Mouse (Mus musculus) limb, embryonic 14.5 days (tissue): ENCODE results near the gene Pim3. TPM values are rescaled to one million over a fixed set of nuclear protein-coding genes. Genes with fewer than 3 reads are reported as not detected.

ENCODE experiments used
- ATAC-seq: fragments of 200-750 bp; cut with Nextera tagmentation; 2 replicates; pipeline ENCODE4 v1.8.0; 2017; ENCODE audit warnings: low read depth, moderate number of reproducible peaks, moderate TSS enrichment; ENCODE audit not compliant: low FRiP score
- DNase-seq: peaks from one replicate; pipeline ENCODE4 v3.0.0-alpha.2; 2015; ENCODE audit warnings: low spot score
- H3K27ac ChIP-seq: fragments of 300-500 bp; sonication (generic); replicated peaks from 2 replicates; pipeline ENCODE4 v1.5.1; 2014; ENCODE audit warnings: low read depth, mild to moderate bottlenecking, low read length, moderate library complexity, mixed read lengths
- H3K27me3 ChIP-seq: fragments of 300-500 bp; sonication (generic); 2 replicates; pipeline ENCODE4 v1.6.1; 2014; ENCODE audit warnings: low read length, mixed read lengths; ENCODE audit not compliant: control insufficient read depth, insufficient read depth
- H3K36me3 ChIP-seq: fragments of 300-500 bp; sonication (generic); 2 replicates; pipeline ENCODE4 v1.6.1; 2014; ENCODE audit warnings: mild to moderate bottlenecking, low read length, moderate library complexity, mixed read lengths; ENCODE audit not compliant: control insufficient read depth, insufficient read depth
- H3K4me1 ChIP-seq: fragments of 300-500 bp; sonication (generic); 2 replicates; pipeline ENCODE4 v1.6.1; 2014; ENCODE audit warnings: antibody characterized with exemption, low read length, mixed read lengths; ENCODE audit not compliant: control insufficient read depth, insufficient read depth
- H3K4me2 ChIP-seq: fragments of 300-500 bp; sonication (generic); replicated peaks from 2 replicates; pipeline ENCODE4 v1.6.1; 2014; ENCODE audit warnings: low read depth, mild to moderate bottlenecking, low read length, moderate library complexity; ENCODE audit not compliant: severe bottlenecking
- H3K4me3 ChIP-seq: fragments of 300-500 bp; sonication (generic); replicated peaks from 2 replicates; pipeline ENCODE4 v1.5.1; 2014; ENCODE audit warnings: low read length
- H3K9ac ChIP-seq: fragments of 300-500 bp; sonication (generic); 2 replicates; pipeline ENCODE4 v1.6.1; 2014; ENCODE audit warnings: mild to moderate bottlenecking, low read depth, low read length, moderate library complexity; ENCODE audit not compliant: severe bottlenecking
- H3K9me3 ChIP-seq: fragments of 300-500 bp; sonication (generic); 2 replicates; pipeline ENCODE4 v1.6.1; 2016; ENCODE audit warnings: low read length; ENCODE audit not compliant: control insufficient read depth
- POLR2A ChIP-seq: fragments of 200-500 bp; IDR thresholded peaks from 2 replicates; pipeline ENCODE4 v1.8.0; 2012; ENCODE audit warnings: inconsistent platforms, mild to moderate bottlenecking, moderate library complexity, borderline replicate concordance; ENCODE audit not compliant: insufficient read depth, insufficient read length; ENCODE audit errors: extremely low read depth
- WGBS: fragments of 180-500 bp; shearing (Covaris S2); extraction: QIAGEN DNeasy Blood & Tissue Kit; methylation state at CpG from one replicate; pipeline ENCODE4 v1.1.7; 2014; 5-methylcytosine and 5-hydroxymethylcytosine counted together
- polyA plus RNA-seq, 2 experiments: library from polyadenylated mRNA; depleted of rRNA in 1 of 2; stranded (reverse) in 1 of 2; unstranded in 1 of 2; fragments of >200 nt; fragmentation: Nextera tagmentation in 1 of 2; extraction: Ambion mirVana in 1 of 2; gene quantifications; 2 replicates each; pipeline versions ENCODE4 v1.2.1 to v1.2.3; 2012 to 2014

Pim3 gene
- polyA plus RNA-seq, 2 experiments, result 15.2 to 38.1 TPM

GRCm38 (mm10) chr15:88892252-88892651 lies 30.3 kb downstream of the Pim3 start:
- Histone ChIP-seq H3K27me3 (no peaks in the 10 kb centered on the region), H3K9ac (no peak overlapping the region), H3K27ac (no peak overlapping the region), H3K9me3 (no peaks in the 10 kb centered on the region), H3K4me3 (no peak overlapping the region), H3K4me2 (no peak overlapping the region), H3K36me3 (no peaks in the 10 kb centered on the region), H3K4me1 (0 out of 2 replicates have a peak, but pooled peaks cover 5% of the 10 kb centered on the region)
- TF ChIP-seq POLR2A, result no peak
- ATAC-seq (no peak), DNase-seq (no peak)
- WGBS, result 80% methylated on average over 1 of the region's 1 CpGs

- H3K4me2 ChIP-seq, result no peak overlapping the region
- 0 out of 2 replicates have a peak, but pooled peaks cover 5% of the 10 kb centered on the region for H3K4me1 ChIP-seq
- H3K9ac ChIP-seq, result no peak overlapping the region
- DNase-seq (no peak), ATAC-seq (no peak)
- no peaks in the 10 kb centered on the region for H3K36me3 ChIP-seq
- 83% methylated on average over 5 of the region's 5 CpGs for WGBS
- H3K9me3 ChIP-seq, result no peaks in the 10 kb centered on the region
- H3K27me3 ChIP-seq, result no peaks in the 10 kb centered on the region
- no peak overlapping the region for H3K27ac ChIP-seq
- no peak overlapping the region for H3K4me3 ChIP-seq
- no peak for TF ChIP-seq POLR2A
These were observed 30.9 kb downstream of the Pim3 start for GRCm38 (mm10) chr15:88892876-88893275.

GRCm38 (mm10) chr15:88895119-88895518 lies 33.1 kb downstream of the Pim3 start:
- Histone ChIP-seq H3K4me2 (no peak overlapping the region), H3K4me3 (no peak overlapping the region), H3K9ac (no peak overlapping the region), H3K36me3 (no peaks in the 10 kb centered on the region), H3K27ac (no peak overlapping the region), H3K27me3 (no peaks in the 10 kb centered on the region), H3K9me3 (no peaks in the 10 kb centered on the region), H3K4me1 (0 out of 2 replicates have a peak, but pooled peaks cover 5% of the 10 kb centered on the region)
- 61% methylated on average over 7 of the region's 7 CpGs for WGBS
- ATAC-seq, result no peak
- TF ChIP-seq POLR2A, result no peak
- no peak for DNase-seq

GRCm38 (mm10) chr15:88895891-88896290 lies 33.9 kb downstream of the Pim3 start:
- no peak overlapping the region for H3K4me3 ChIP-seq
- TF ChIP-seq POLR2A, result no peak
- no peak overlapping the region for H3K27ac ChIP-seq
- H3K9me3 ChIP-seq, result no peaks in the 10 kb centered on the region
- 83% methylated on average over 6 of the region's 6 CpGs for WGBS
- H3K4me2 ChIP-seq, result no peak overlapping the region
- no peaks in the 10 kb centered on the region for H3K27me3 ChIP-seq
- no peaks in the 10 kb centered on the region for H3K36me3 ChIP-seq
- H3K9ac ChIP-seq, result no peak overlapping the region
- no peaks in the 10 kb centered on the region for H3K4me1 ChIP-seq
- DNase-seq (no peak), ATAC-seq (no peak)

GRCm38 (mm10) chr15:88896341-88896980 lies 34.5 kb downstream of the Pim3 start:
- 89% methylated on average over 10 of the region's 10 CpGs for WGBS

More at GRCm38 (mm10) chr15:88896341-88896980, 34.5 kb downstream of the Pim3 start:
- H3K9ac ChIP-seq, result no peak overlapping the region
- no peaks in the 10 kb centered on the region for H3K4me1 ChIP-seq
- no peak overlapping the region for H3K4me2 ChIP-seq
- no peaks in the 10 kb centered on the region for H3K9me3 ChIP-seq
- no peaks in the 10 kb centered on the region for H3K36me3 ChIP-seq
- DNase-seq (no peak), ATAC-seq (no peak)
- no peak overlapping the region for H3K27ac ChIP-seq
- no peak for TF ChIP-seq POLR2A
- H3K27me3 ChIP-seq, result no peaks in the 10 kb centered on the region
- no peak overlapping the region for H3K4me3 ChIP-seq
